Mouse (Mus musculus) lung, postnatal 0 days (tissue): ENCODE data around the gene Zfp609. TPM values are rescaled to one million over a fixed set of nuclear protein-coding genes. Genes with fewer than 3 reads are reported as not detected.

Experiments used
- ATAC-seq: fragments of 200-750 bp; cut with Nextera tagmentation; 2 replicates; pipeline ENCODE4 v1.8.0; 2017; ENCODE audit warnings: moderate library complexity
- DNase-seq: peaks from one replicate; pipeline ENCODE4 v3.0.0-alpha.2; 2016; ENCODE audit warnings: low spot score
- H3K27ac ChIP-seq: fragments of 300-500 bp; sonication (generic); 2 replicates; pipeline ENCODE4 v1.5.1; 2014; ENCODE audit warnings: antibody characterized with exemption, mild to moderate bottlenecking, low read length, mixed read lengths
- H3K27me3 ChIP-seq: fragments of 300-500 bp; sonication (generic); replicated peaks from 2 replicates; pipeline ENCODE4 v1.6.1; 2014; ENCODE audit warnings: low read length, mixed read lengths; ENCODE audit not compliant: insufficient read depth
- H3K36me3 ChIP-seq: fragments of 300-500 bp; sonication (generic); 2 replicates; pipeline ENCODE4 v1.6.1; 2014; ENCODE audit warnings: low read length, mixed read lengths; ENCODE audit not compliant: insufficient read depth
- H3K4me1 ChIP-seq: fragments of 300-500 bp; sonication (generic); 2 replicates; pipeline ENCODE4 v1.6.1; 2014; ENCODE audit warnings: antibody characterized with exemption, low read depth, low read length, mixed read lengths; ENCODE audit not compliant: insufficient read depth
- H3K4me2 ChIP-seq: fragments of 300-500 bp; sonication (generic); replicated peaks from 2 replicates; pipeline ENCODE4 v1.6.1; 2014; ENCODE audit warnings: low read depth, mild to moderate bottlenecking, low read length, moderate library complexity, mixed read lengths
- H3K4me3 ChIP-seq: fragments of 300-500 bp; sonication (generic); 2 replicates; pipeline ENCODE4 v1.5.1; 2014; ENCODE audit warnings: low read depth, low read length
- H3K9ac ChIP-seq: fragments of 300-500 bp; sonication (generic); replicated peaks from 2 replicates; pipeline ENCODE4 v1.6.1; 2014; ENCODE audit warnings: low read depth, mild to moderate bottlenecking
- H3K9me3 ChIP-seq: fragments of 300-500 bp; sonication (generic); 2 replicates; pipeline ENCODE4 v1.6.1; 2016; ENCODE audit warnings: low read length, mixed read lengths
- CTCF ChIP-seq: IDR thresholded peaks from 2 replicates; pipeline ENCODE4 v1.5.1; 2016; ENCODE audit warnings: antibody characterized with exemption, mild to moderate bottlenecking
- EP300 ChIP-seq: IDR thresholded peaks from 2 replicates; pipeline ENCODE4 v1.6.1; 2016; ENCODE audit warnings: antibody characterized with exemption, mild to moderate bottlenecking, control low read depth
- WGBS: fragments of 180-500 bp; shearing (Covaris S2); extraction: QIAGEN DNeasy Blood & Tissue Kit; methylation state at CpG from one replicate; pipeline ENCODE4 v1.1.7; 2014; 5-methylcytosine and 5-hydroxymethylcytosine counted together
- polyA plus RNA-seq: library from polyadenylated mRNA; unstranded; fragments of >200 nt; fragmentation: Nextera tagmentation; extraction: Ambion mirVana; gene quantifications from 2 replicates; pipeline ENCODE4 v1.2.1, GENCODE M21; 2015

Gene Zfp609
- polyA plus RNA-seq, 1 experiment from 2014 or later: 5.0 TPM

GRCm38 (mm10) chr9:65822011-65822410, 5.4 kb downstream of the Zfp609 start:
- WGBS: 83% methylated on average over 4 of the region's 4 CpGs

GRCm38 (mm10) chr9:65820301-65820700, 7.1 kb downstream of the Zfp609 start:
- no peak overlapping the region for H3K27ac ChIP-seq
- H3K27me3 ChIP-seq: no peaks in the 10 kb centered on the region
- TF ChIP-seq EP300: peak; percentile 53; the same call in 1 of the 2 replicates
- TF ChIP-seq CTCF: no peak
- H3K4me1 ChIP-seq: peaks cover 3% of the 10 kb centered on the region; the same call in 1 of the 2 replicates
- H3K9ac ChIP-seq: no peak overlapping the region
- H3K4me2 ChIP-seq: no peak overlapping the region; the same call in 1 of the 2 replicates
- H3K36me3 ChIP-seq: no peaks in the 10 kb centered on the region
- peak; percentile 70 for DNase-seq
- no peaks in the 10 kb centered on the region for H3K9me3 ChIP-seq
- H3K4me3 ChIP-seq: no peak overlapping the region
- WGBS: 51% methylated on average over 2 of the region's 2 CpGs
- peak; percentile 68 for ATAC-seq

More at GRCm38 (mm10) chr9:65822011-65822410, 5.4 kb downstream of the Zfp609 start:
- Histone ChIP-seq H3K27me3 (no peaks in the 10 kb centered on the region), H3K9me3 (no peaks in the 10 kb centered on the region), H3K4me2 (no peak overlapping the region), H3K27ac (no peak overlapping the region), H3K4me1 (peaks cover 12% of the 10 kb centered on the region; the same call in 1 of the 2 replicates), H3K4me3 (no peak overlapping the region), H3K9ac (no peak overlapping the region), H3K36me3 (no peaks in the 10 kb centered on the region)
- ATAC-seq (no peak), DNase-seq (no peak)
- no peak for TF ChIP-seq EP300
- TF ChIP-seq CTCF: no peak

GRCm38 (mm10) chr9:65818402-65818801, 9.0 kb downstream of the Zfp609 start:
- H3K36me3 ChIP-seq: no peaks in the 10 kb centered on the region
- no peak overlapping the region for H3K4me2 ChIP-seq
- H3K9me3 ChIP-seq: no peaks in the 10 kb centered on the region
- no peak overlapping the region for H3K27ac ChIP-seq
- no peak for DNase-seq
- ATAC-seq: no peak
- no peak overlapping the region for H3K4me3 ChIP-seq
- TF ChIP-seq EP300 (no peak), CTCF (no peak)
- WGBS: 86% methylated on average over 2 of the region's 2 CpGs
- H3K4me1 ChIP-seq: no peaks in the 10 kb centered on the region
- no peaks in the 10 kb centered on the region for H3K27me3 ChIP-seq
- H3K9ac ChIP-seq: no peak overlapping the region

GRCm38 (mm10) chr9:65812841-65813240, 14.5 kb downstream of the Zfp609 start:
- Histone ChIP-seq H3K36me3 (no peaks in the 10 kb centered on the region), H3K9me3 (no peaks in the 10 kb centered on the region), H3K4me2 (no peak overlapping the region), H3K27ac (peak overlapping the region; percentile 47; the same call in 1 of the 2 replicates), H3K4me1 (peaks cover 8% of the 10 kb centered on the region; the same call in 1 of the 2 replicates), H3K27me3 (no peaks in the 10 kb centered on the region), H3K4me3 (no peak overlapping the region), H3K9ac (no peak overlapping the region)
- peak; percentile 55 for DNase-seq
- peak; percentile 60 for ATAC-seq
- TF ChIP-seq EP300 (no peak), CTCF (no peak)
- 33% methylated on average over 2 of the region's 2 CpGs for WGBS

DNA sequence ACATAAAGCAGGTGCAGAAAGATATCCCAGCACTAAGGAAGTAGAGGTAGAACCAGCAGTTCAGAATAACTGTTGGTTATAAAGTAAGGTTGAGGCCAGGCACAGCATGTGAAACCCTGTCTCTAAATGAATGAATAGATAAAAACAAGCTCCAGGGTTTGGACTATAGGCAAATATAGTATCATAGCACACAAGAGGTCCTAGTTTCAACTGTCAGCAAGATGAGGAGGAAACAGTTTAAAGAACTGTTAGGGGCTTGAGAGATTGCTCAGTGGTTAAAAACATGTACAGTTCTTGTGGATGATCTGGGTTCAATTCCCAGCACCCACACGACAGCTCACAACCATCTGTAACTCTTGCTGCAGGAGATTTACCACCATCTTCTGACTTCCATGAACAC, 15.6 kb downstream of the Zfp609 start:
- Histone ChIP-seq H3K27ac (no peak overlapping the region), H3K4me2 (no peak overlapping the region), H3K27me3 (no peaks in the 10 kb centered on the region), H3K9ac (no peak overlapping the region), H3K4me3 (no peak overlapping the region), H3K36me3 (no peaks in the 10 kb centered on the region), H3K9me3 (no peaks in the 10 kb centered on the region), H3K4me1 (peaks cover 8% of the 10 kb centered on the region; the same call in 1 of the 2 replicates)
- DNase-seq (no peak), ATAC-seq (no peak)
- 90% methylated on average over 1 of the region's 1 CpGs for WGBS
- TF ChIP-seq CTCF (no peak), EP300 (no peak)

DNA sequence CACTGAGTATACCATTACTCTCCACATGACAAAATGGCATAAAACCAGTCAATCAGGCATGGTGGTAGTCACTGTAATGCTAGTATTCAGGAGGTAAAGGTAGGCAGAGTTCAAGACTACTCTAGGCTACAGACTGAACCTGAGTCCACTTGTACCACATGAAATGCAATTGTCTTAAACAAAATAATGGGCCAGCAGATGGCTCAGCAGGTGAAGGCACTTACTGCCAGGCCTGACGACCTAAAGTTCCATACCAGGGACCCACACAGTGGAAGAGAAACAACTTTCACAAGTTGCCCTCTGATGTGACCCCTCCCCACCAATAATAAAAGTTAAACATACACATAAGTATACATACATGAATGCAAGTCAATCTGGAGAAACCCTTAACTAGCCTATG, 19.5 kb downstream of the Zfp609 start:
- ATAC-seq: no peak
- Histone ChIP-seq H3K4me1 (peaks cover 4% of the 10 kb centered on the region; the same call in 1 of the 2 replicates), H3K4me2 (no peak overlapping the region), H3K9me3 (no peaks in the 10 kb centered on the region), H3K9ac (no peak overlapping the region), H3K36me3 (no peaks in the 10 kb centered on the region), H3K27ac (no peak overlapping the region), H3K27me3 (no peaks in the 10 kb centered on the region), H3K4me3 (no peak overlapping the region)
- 67% methylated on average over 1 of the region's 1 CpGs for WGBS
- no peak for DNase-seq
- no peak for TF ChIP-seq CTCF
- TF ChIP-seq EP300: no peak

DNA sequence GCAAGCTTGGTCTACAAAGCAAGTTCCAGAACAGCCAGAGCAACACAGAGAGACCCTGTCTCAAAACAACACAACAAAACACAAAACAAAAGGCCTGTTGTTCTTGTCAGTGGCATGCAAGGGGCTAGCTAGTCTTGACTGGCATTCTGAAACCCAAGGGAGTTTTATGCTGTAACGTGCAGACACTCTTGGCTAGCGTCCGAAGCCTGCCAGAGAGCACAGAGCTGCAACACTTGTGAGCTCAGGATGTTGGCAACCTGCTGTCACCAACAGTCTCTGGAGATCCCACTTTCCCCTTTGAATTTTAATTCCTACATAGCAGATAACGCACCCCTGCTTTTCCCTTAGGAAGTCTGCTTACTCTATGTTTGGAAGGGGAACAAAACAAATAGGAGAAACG, 20.1 kb downstream of the Zfp609 start:
- H3K4me2 ChIP-seq: no peak overlapping the region
- H3K27me3 ChIP-seq: no peaks in the 10 kb centered on the region
- H3K36me3 ChIP-seq: no peaks in the 10 kb centered on the region
- ATAC-seq (no peak), DNase-seq (no peak)
- H3K9me3 ChIP-seq: no peaks in the 10 kb centered on the region
- no peaks in the 10 kb centered on the region for H3K4me1 ChIP-seq
- TF ChIP-seq CTCF (no peak), EP300 (no peak)
- H3K4me3 ChIP-seq: no peak overlapping the region
- no peak overlapping the region for H3K9ac ChIP-seq
- no peak overlapping the region for H3K27ac ChIP-seq
- WGBS: 70% methylated on average over 5 of the region's 5 CpGs
